Mouse (Mus musculus): ENCODE measurements around the gene Scgb1b27.
"Not testable (repeated sequence)": the region's sequence is repeated elsewhere in the genome, so short reads cannot be mapped to it uniquely, and the experiment has no call there.

- TF ChIP-seq CTCF (IDR thresholded peaks at IDR 0.05; ENCODE audit: low read depth, low read length); GATA1 (IDR thresholded peaks at IDR 0.05; ENCODE audit: borderline replicate concordance, low read length): not testable (repeated sequence)
Measured at GRCm38 (mm10) chr7:34021183-34021582, at the start of gene Scgb1b27.
